Mouse (Mus musculus): ENCODE data around the gene Stac2. TPM values are rescaled to one million over a fixed set of nuclear protein-coding genes. Genes with fewer than 3 reads are reported as not detected.
A peak's percentile ranks its signal among the peaks of the same experiment; 100 is the strongest.

The Stac2 gene
- polyA plus RNA-seq, 1 experiment from 2014 or later = 5.4 TPM

DNA sequence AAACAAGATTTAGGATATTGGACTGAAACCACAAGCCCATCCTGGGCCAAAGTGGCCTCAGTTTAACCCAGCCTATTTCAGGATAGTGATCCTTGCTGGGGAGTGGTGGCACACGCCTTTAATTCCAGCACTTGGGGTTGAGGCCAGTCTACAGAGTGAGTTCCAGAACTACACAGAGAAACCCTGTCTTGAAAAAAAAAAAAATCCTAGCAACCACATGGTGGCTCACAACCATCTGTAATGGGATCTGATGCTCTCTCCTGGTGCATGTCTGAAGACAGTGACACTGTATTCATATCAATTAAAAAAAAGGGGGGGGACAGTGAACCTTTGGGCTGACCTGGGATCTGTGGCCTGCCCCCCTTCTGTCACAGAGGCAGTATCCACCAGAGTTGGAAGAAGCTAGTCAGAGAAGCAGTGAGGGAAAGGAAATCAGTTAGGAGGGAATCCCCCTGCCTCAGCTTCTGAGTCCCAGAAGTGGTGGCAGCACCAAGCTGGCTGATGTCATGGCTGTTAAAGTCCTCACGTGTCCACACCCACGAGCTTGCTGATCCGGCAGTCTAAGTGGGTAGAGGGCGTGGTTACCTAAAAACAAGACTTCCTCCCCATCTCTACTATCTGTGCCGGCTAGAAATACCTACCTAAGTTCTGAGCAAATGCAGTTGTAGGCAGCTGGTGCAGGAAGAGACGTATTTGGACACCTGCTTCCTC lies 54.2 kb downstream of the Stac2 start:
- no peaks in the 10 kb centered on the region for H3K9me3 ChIP-seq (ENCODE audit: control insufficient read depth, low read length)
- H3K4me1 ChIP-seq (replicated peaks; ENCODE audit: control insufficient read depth, insufficient read depth, low read length) = peaks cover 28% of the 10 kb centered on the region
- no peak overlapping the region for H3K4me2 ChIP-seq (ENCODE audit: low read length)
- ATAC-seq = no peak
- H3K27ac ChIP-seq (ENCODE audit: low read length) = no peak overlapping the region
- no peak overlapping the region for H3K4me3 ChIP-seq (replicated peaks; ENCODE audit: low read length)
- WGBS = 72% methylated on average over 7 of the region's 7 CpGs
- no peak overlapping the region for H3K9ac ChIP-seq (replicated peaks; ENCODE audit: low read depth, low read length)
- peaks cover 4% of the 10 kb centered on the region; the same call in 1 of the 2 replicates for H3K27me3 ChIP-seq (replicated peaks; ENCODE audit: control insufficient read depth, insufficient read depth, low read length)
- no peaks in the 10 kb centered on the region for H3K36me3 ChIP-seq (ENCODE audit: control insufficient read depth, insufficient read depth)

DNA sequence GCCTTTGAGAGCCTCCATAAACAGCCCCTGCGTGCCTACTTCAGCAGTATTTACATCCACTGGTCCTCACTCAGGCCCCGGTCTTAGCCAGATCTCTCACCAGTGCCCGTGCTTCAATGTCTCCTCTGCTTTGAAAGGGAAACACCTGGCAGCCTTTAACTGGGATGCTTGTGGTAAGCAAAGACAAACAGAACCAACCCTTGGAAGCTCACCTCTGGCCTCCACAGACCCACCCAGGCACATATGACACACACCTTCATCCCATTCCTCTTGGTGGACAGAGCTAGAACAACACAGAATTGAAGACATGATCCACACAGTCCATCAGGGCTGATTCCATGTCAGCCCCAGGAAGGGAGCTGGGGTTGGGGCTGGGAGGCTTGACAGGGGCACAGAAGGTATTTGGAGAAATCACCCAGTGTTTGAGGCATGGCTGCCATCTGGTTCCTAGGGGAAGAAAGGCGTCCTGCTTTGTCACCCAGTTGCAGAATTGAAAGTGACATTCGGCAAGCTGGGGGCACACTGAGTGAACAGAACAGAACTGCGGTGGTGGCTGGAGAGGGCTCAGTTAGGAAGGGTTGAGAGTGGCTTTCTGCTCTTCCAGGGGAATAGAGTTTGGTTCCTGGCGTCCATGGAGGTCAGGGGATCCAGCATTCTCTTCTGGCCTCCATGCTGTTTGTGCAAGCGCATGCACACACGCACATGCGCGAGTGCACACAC lies 55.0 kb downstream of the Stac2 start:
- no peak for ATAC-seq

DNA sequence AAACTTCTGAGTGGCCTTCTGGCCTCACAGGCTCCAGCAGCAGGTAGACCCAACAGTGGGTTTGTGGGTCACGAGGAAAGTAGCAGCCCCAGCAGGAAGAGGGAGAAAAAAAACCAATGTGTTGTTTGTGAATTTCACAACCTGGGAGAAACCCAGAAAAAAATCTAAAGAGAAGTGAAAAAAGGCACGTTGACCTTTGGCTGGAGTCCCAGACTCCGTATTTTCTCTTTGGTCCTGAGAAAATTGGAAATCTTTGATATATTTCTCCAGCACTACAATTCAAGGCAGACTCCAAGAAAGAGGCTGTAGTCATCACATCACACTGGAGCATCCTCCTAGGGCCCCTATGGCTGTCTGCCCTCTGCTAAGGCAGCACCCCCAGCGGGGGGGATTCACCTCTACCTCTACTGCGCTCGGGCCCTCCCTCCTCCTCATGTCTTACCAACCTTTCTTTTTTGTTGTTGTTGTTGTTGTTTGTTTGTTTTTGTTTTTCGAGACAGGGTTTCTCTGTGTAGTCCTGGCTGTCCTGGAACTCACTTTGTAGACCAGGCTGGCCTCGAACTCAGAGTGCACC lies 55.8 kb downstream of the Stac2 start:
- H3K27me3 ChIP-seq (replicated peaks; ENCODE audit: control insufficient read depth, insufficient read depth, low read length) = peaks cover 4% of the 10 kb centered on the region; the same call in 1 of the 2 replicates
- H3K4me3 ChIP-seq (replicated peaks; ENCODE audit: low read length) = no peak overlapping the region
- ATAC-seq = no peak
- WGBS = 79% methylated on average over 8 of the region's 8 CpGs
- no peaks in the 10 kb centered on the region for H3K9me3 ChIP-seq (ENCODE audit: control insufficient read depth, low read length)
- no peak overlapping the region for H3K9ac ChIP-seq (replicated peaks; ENCODE audit: low read depth, low read length)
- no peak overlapping the region for H3K4me2 ChIP-seq (ENCODE audit: low read length)
- H3K36me3 ChIP-seq (ENCODE audit: control insufficient read depth, insufficient read depth) = no peaks in the 10 kb centered on the region
- no peak overlapping the region for H3K27ac ChIP-seq (ENCODE audit: low read length)
- peaks cover 16% of the 10 kb centered on the region for H3K4me1 ChIP-seq (replicated peaks; ENCODE audit: control insufficient read depth, insufficient read depth, low read length)

More for the DNA sequence above, 55.0 kb downstream of the Stac2 start:
- Histone ChIP-seq H3K36me3 (ENCODE audit: control insufficient read depth, insufficient read depth) (no peaks in the 10 kb centered on the region), H3K4me2 (ENCODE audit: low read length) (no peak overlapping the region), H3K4me3 (replicated peaks; ENCODE audit: low read length) (no peak overlapping the region), H3K27ac (ENCODE audit: low read length) (no peak overlapping the region), H3K9me3 (ENCODE audit: control insufficient read depth, low read length) (no peaks in the 10 kb centered on the region), H3K9ac (replicated peaks; ENCODE audit: low read depth, low read length) (no peak overlapping the region), H3K4me1 (replicated peaks; ENCODE audit: control insufficient read depth, insufficient read depth, low read length) (peaks cover 23% of the 10 kb centered on the region), H3K27me3 (replicated peaks; ENCODE audit: control insufficient read depth, insufficient read depth, low read length) (peaks cover 4% of the 10 kb centered on the region; the same call in 1 of the 2 replicates)
- WGBS = 83% methylated on average over 11 of the region's 11 CpGs

DNA sequence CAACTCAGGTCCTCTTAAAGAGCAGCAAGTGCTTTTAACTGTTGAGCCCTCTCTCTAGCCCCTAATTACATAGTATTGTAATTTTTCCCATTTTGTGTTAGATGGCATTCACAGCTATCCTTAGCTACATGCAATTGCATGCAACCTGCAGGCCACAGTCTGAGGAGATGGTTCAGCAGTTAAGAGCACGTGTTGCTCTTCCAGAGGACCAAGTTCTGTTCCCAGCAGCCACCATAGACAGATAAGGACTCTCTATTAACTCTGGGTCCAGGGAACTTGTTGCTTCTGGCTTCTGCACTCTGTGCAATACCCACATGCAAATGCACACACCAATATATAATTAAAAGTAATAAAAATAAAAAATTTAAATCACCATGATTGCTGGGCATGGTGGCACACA lies 56.6 kb downstream of the Stac2 start:
- ATAC-seq = no peak
- H3K9me3 ChIP-seq (ENCODE audit: control insufficient read depth, low read length) = no peaks in the 10 kb centered on the region
- peaks cover 14% of the 10 kb centered on the region for H3K4me1 ChIP-seq (replicated peaks; ENCODE audit: control insufficient read depth, insufficient read depth, low read length)
- no peaks in the 10 kb centered on the region for H3K36me3 ChIP-seq (ENCODE audit: control insufficient read depth, insufficient read depth)
- H3K4me2 ChIP-seq (ENCODE audit: low read length) = no peak overlapping the region
- H3K27ac ChIP-seq (ENCODE audit: low read length) = no peak overlapping the region
- 54% methylated on average over 1 of the region's 1 CpGs for WGBS
- H3K9ac ChIP-seq (replicated peaks; ENCODE audit: low read depth, low read length) = no peak overlapping the region
- no peak overlapping the region for H3K4me3 ChIP-seq (replicated peaks; ENCODE audit: low read length)
- peaks cover 4% of the 10 kb centered on the region; the same call in 1 of the 2 replicates for H3K27me3 ChIP-seq (replicated peaks; ENCODE audit: control insufficient read depth, insufficient read depth, low read length)

DNA sequence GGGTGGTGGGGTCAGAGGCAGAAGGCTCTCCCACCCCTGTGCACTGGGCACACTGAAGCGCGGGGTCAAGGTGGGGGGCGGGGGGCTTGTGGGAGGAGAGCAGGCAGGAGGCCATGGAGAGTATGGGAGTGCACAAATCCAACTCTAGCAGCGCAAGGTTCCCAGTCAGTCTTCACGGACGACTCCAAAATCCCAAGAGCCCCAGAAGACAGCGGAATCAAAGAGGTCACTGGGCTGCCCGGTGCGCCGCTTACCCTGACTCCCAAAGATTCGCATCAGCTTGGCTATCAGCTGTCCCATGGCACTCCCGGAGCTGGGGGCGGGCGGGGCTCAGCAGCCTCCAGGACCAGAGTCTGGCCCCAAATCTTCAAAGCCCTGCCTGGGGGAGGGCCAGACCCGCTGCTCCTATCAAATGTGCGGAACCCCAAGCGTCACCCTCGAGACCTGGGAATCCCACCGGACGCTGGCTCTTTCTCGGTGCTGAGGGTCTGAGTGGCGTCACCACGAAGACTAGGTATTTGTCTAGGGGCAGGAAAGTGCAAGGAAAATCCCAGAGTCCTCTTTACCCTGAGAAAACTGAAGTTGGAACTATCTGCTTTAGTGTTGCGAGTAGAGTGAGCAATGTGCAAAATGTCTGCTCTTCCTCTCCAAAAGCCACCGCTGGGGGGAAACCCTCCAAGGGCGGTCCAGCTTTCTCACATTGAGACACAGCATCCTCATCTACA lies 57.5 kb downstream of the Stac2 start, which contains the start of gene Arl5c:
Gene Arl5c, minus strand, starts transcription at position 618 of the 725 bp plus-strand sequence.
- H3K36me3 ChIP-seq (ENCODE audit: control insufficient read depth, insufficient read depth) = no peaks in the 10 kb centered on the region
- H3K27me3 ChIP-seq (replicated peaks; ENCODE audit: control insufficient read depth, insufficient read depth, low read length) = peaks cover 4% of the 10 kb centered on the region; the same call in 1 of the 2 replicates
- peak within 1 kb of the TSS; percentile 46 for H3K4me3 ChIP-seq (replicated peaks; ENCODE audit: low read length)
- 0 out of 2 replicates have a peak, but pooled peaks have one; percentile 9 for ATAC-seq
- WGBS = 1% methylated on average over 25 of the region's 26 CpGs
- no peaks in the 10 kb centered on the region for H3K9me3 ChIP-seq (ENCODE audit: control insufficient read depth, low read length)
- H3K4me1 ChIP-seq (replicated peaks; ENCODE audit: control insufficient read depth, insufficient read depth, low read length) = peaks cover 14% of the 10 kb centered on the region
- H3K9ac ChIP-seq (replicated peaks; ENCODE audit: low read depth, low read length) = peak within 1 kb of the TSS; percentile 52
- H3K4me2 ChIP-seq (ENCODE audit: low read length) = peak within 1 kb of the TSS; percentile 80
- H3K27ac ChIP-seq (ENCODE audit: low read length) = no peak within 1 kb of the TSS

DNA sequence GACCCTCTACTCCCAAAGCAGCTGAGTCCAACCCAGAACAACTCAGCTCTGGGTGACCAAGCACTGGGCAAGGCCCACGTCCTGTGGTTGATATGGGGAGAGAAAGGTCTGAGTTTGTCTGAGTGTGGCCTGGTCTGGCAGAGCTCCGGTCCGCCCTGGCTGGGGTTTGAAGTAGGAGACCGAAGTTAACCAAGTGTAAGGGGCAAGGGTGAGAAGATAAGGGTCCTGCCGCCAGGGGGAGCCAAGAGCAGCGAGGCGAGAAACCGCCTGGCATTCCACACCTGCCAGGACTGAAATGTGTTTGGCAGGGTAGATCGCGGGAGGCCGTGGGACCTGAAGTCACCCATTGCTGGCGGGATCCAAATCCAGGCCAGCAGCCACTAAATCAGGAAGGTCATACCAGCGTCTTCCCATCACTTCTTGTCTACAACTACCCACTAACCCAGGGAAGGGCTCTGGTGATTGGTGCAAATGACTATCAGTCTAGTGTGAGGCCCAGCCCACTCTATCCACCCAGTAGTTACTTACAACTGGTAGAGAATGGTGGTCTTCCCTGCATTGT lies 58.6 kb downstream of the Stac2 start:
- Histone ChIP-seq H3K27me3 (replicated peaks; ENCODE audit: control insufficient read depth, insufficient read depth, low read length) (no peaks in the 10 kb centered on the region), H3K9me3 (ENCODE audit: control insufficient read depth, low read length) (no peaks in the 10 kb centered on the region), H3K4me2 (ENCODE audit: low read length) (peak overlapping the region; percentile 80), H3K36me3 (ENCODE audit: control insufficient read depth, insufficient read depth) (no peaks in the 10 kb centered on the region), H3K4me3 (replicated peaks; ENCODE audit: low read length) (peak overlapping the region; percentile 46), H3K9ac (replicated peaks; ENCODE audit: low read depth, low read length) (peak overlapping the region; percentile 52), H3K27ac (ENCODE audit: low read length) (no peak overlapping the region), H3K4me1 (replicated peaks; ENCODE audit: control insufficient read depth, insufficient read depth, low read length) (peaks cover 21% of the 10 kb centered on the region)
- peak; percentile 64 for ATAC-seq
- 7% methylated on average over 13 of the region's 13 CpGs for WGBS

DNA sequence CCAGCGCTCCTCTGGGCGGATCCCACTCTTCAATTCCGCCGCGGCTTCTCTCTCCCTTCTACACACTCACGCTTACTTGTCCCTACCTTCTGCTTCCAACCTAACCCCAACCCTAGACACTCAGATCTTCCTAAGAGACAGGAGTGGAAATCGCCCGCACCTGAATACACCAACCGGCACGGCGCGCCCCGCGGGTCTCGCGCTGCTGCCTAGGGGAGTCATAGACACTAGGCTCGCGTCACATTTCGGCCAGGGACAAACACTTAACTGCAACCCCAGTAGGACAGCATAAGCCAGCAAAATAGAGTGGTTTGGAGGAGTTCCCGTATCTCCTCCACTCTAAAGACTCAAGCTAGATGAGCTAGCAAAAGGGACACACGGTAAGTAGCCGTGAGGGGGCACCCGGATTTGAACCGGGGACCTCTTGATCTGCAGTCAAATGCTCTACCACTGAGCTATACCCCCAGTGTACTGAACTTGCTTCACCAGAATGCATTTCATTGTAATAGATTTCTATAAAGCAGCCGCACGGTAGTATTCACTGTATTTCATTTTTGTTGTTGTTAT lies 64.6 kb downstream of the Stac2 start:
- Histone ChIP-seq H3K9me3 (ENCODE audit: control insufficient read depth, low read length) (no peaks in the 10 kb centered on the region), H3K27ac (ENCODE audit: low read length) (peak overlapping the region; percentile 90), H3K4me3 (replicated peaks; ENCODE audit: low read length) (peak overlapping the region; percentile 100), H3K4me2 (ENCODE audit: low read length) (peak overlapping the region; percentile 70), H3K36me3 (ENCODE audit: control insufficient read depth, insufficient read depth) (no peaks in the 10 kb centered on the region), H3K4me1 (replicated peaks; ENCODE audit: control insufficient read depth, insufficient read depth, low read length) (peaks cover 22% of the 10 kb centered on the region), H3K9ac (replicated peaks; ENCODE audit: low read depth, low read length) (peak overlapping the region; percentile 72), H3K27me3 (replicated peaks; ENCODE audit: control insufficient read depth, insufficient read depth, low read length) (peaks cover 20% of the 10 kb centered on the region)
- ATAC-seq = peak; percentile 90
- WGBS = under 1% methylated on average over 26 of the region's 26 CpGs

DNA sequence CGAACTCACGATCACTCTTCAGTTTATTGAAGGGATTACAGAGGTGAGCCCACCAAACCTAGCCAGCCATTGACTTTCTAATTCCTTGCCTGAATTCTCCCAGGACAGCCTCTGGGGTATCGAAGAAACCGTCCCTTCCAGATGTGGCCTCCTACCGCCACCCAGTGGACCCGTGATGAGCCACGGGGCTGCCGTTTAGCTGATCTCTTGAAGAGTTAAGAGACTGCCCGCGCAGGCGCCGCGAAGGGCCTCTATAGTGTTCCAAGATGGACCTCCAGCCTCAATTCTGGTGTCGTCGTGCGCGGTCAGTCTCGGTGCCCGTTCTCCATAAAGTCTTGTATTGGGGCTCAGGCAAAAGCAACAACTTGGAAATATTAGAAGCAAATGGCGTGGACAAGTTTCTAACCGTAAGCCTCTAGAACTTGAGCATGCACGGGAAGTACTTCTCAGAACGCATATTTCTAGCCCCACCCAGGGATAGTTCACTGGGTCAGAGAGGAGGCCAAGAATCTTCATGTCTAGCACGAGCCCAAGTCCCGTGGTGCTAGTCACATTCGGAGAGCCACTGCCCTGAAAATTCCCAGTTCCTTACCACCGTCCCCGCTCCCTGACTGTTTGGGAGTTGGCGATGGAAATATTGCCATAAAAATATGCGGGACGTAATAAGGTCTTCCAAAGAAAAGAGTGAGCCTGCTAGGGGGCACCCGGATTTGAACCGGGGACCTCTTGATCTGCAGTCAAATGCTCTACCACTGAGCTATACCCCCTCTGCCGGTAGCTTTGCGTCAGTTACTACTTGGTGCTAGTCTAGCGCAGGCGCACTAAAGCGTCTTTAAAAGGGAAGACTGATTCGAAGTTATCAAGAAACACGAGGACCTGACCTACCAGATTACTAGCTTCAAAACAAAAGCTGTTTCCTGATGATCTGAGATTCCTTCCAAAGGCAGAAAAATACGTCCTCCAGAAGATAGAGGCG lies 65.4 kb downstream of the Stac2 start:
- H3K27me3 ChIP-seq (replicated peaks; ENCODE audit: control insufficient read depth, insufficient read depth, low read length) = peaks cover 20% of the 10 kb centered on the region
- H3K4me1 ChIP-seq (replicated peaks; ENCODE audit: control insufficient read depth, insufficient read depth, low read length) = peaks cover 22% of the 10 kb centered on the region
- no peaks in the 10 kb centered on the region for H3K9me3 ChIP-seq (ENCODE audit: control insufficient read depth, low read length)
- peak overlapping the region; percentile 90 for H3K27ac ChIP-seq (ENCODE audit: low read length)
- H3K4me2 ChIP-seq (ENCODE audit: low read length) = peak overlapping the region; percentile 70
- H3K9ac ChIP-seq (replicated peaks; ENCODE audit: low read depth, low read length) = peak overlapping the region; percentile 72
- peak overlapping the region; percentile 100 for H3K4me3 ChIP-seq (replicated peaks; ENCODE audit: low read length)
- under 1% methylated on average over 42 of the region's 42 CpGs for WGBS
- no peaks in the 10 kb centered on the region for H3K36me3 ChIP-seq (ENCODE audit: control insufficient read depth, insufficient read depth)
- peak; percentile 77 for ATAC-seq
